Mouse (Mus musculus) frontal cortex, postnatal 14 days (tissue): Measurements from ENCODE around the gene Snap91.
A peak's percentile ranks its signal among the peaks of the same experiment; 100 is the strongest.

Experiments
- DNase-seq, 2 experiments: peaks; one replicate each; pipeline ENCODE4 v3.0.0; 2022; ENCODE audit warnings: low spot score in 2 of 2

Gene Snap91

GRCm38 (mm10) chr9:86745926-86746581 is 134.4 kb downstream of the Snap91 start:
- DNase-seq, result peak; percentile 67 to 68

GRCm38 (mm10) chr9:86744041-86744440 is 136.4 kb downstream of the Snap91 start:
- no peak for DNase-seq

- peak in 1 of 2 experiments; percentile 28 for DNase-seq
These were observed 137.2 kb downstream of the Snap91 start, which contains the start of gene Prss35 for GRCm38 (mm10) chr9:86742959-86743911. Prss35 (plus strand) TSS chr9:86743649.

DNA sequence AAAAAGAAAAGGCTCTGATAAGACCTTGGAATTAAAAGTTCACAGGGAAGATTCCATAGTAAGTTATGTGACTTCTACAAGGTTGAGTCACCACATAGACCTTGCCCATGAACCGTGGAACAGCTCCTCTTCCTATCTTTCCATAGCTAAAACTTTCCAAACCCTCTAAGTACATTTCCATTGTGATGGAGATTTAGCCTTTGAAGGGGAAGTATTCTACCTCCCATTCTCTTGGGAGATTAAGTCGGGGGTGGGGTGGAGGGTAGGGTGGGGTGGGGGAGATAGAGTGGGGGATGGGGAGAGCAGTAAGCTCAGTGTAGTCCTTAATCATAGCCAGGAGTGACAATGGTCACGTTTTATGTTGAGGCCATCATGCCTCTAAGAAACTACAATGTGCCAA is 140.5 kb downstream of the Snap91 start:
- no peak for DNase-seq

GRCm38 (mm10) chr9:86738801-86739200 is 141.7 kb downstream of the Snap91 start:
- no peak for DNase-seq

GRCm38 (mm10) chr9:86738067-86738466 is 142.4 kb downstream of the Snap91 start:
- no peak for DNase-seq

DNA sequence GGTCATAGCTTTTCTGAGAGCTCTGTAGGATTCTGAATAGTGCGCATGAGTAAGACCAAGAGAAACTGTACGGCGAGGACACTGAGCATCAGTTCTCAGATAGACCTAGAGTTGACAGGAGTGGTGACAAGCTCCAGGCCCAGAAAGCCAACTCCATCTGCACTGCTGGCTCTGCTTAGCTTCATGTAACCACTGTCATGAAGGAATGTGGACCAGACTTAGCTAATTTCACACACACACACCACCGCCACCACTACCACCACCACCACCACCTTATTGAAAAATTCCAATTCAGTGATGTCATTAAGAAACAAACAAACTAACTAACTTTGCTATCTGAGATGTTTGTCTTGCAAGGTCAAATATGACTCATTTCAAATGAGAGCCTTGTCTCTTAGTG is 143.5 kb downstream of the Snap91 start:
- no peak for DNase-seq

DNA sequence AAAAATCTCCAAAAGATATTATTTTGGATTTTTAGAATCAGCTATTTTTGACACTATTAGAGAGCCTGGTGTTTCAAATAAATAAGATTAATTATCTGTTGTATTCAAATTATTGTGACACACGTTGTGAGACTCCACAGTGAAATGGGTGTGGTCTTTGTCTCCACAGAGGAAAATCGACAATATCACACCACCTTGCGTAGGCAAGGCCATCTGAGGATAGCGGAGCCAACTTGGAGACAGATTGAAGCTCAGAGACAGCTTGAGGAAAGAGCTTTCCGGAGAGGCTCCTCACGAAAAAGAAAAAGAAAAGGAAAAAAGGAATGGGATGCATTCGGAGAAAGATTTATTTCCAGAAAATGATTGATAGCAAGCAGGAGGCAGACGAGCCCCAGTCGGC is 145.7 kb downstream of the Snap91 start:
- DNase-seq, result no peak

GRCm38 (mm10) chr9:86734357-86734756 is 146.1 kb downstream of the Snap91 start:
- no peak for DNase-seq

GRCm38 (mm10) chr9:86729811-86730210 is 150.6 kb downstream of the Snap91 start:
- no peak for DNase-seq

DNA sequence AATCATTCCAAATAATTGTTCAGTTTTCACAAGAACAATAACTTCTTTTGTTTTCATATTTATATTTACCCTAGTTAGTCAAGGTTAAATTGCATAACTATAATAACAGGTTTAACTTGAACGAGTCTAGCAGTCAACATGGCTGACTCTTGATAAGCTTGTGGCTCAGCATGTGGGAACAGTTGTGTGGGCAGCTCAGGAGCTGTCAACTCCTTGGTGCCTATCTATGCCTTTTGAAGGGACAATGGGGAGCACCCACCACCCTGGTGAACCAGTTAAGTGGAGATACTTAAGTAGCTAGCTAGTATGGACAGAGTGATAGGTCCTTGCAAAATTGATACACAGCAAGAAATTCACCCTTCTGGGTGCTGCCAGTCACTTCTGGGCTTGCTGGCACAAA is 151.4 kb downstream of the Snap91 start:
- DNase-seq, result no peak

DNA sequence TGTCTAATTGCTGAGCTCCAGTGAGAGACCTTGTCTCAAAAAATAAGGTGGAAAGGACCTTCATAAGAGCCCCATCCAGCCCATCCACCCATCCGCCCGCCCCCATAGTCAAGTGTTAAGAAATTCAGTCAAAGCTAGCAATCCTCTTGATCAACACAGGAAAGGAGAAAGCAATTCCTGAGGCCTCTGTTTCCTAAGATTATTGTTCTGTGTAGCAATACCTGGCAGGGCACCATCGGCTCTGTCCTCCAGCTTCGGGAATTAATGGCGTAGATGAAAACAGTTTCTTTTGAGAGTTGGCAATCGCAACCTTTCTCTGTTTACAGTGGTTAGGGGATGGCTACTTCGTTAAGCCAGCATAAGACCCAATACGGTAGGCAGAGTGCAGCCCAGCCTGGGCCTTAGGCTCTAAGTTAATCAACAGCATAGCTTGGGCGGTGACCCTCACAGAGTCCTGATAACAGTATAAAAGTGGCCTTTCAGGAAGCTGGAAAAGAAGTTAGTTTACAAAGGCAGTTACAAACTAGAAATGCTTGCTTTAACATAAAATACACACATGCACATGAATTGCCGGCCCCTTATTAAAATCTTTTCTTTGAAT is 152.1 kb downstream of the Snap91 start:
- no peak for DNase-seq

- no peak for DNase-seq
These were observed 154.1 kb downstream of the Snap91 start for GRCm38 (mm10) chr9:86726381-86726720.

GRCm38 (mm10) chr9:86725604-86726380 is 154.7 kb downstream of the Snap91 start:
- DNase-seq, result no peak

GRCm38 (mm10) chr9:86725066-86725465 is 155.4 kb downstream of the Snap91 start:
- no peak for DNase-seq

DNA sequence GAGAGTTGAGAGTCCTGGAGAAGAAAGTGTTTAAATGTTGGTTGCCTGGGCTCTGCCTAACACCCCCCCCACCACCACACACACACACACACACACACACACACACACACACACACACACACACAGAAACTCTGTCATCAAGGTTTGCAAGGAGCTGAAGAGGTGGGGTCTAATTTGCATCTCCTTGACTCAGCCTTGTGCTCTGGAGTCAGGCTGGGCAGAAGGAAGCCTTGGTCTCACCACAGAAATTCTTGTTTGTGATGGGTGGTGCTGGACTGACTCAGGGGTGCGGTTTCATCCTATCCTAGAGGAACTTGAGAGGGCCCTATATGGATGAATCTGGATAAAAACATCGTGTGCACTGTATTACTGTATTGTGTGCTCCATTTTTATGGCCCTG is 159.7 kb downstream of the Snap91 start:
- no peak for DNase-seq

GRCm38 (mm10) chr9:86720227-86720626 is 160.2 kb downstream of the Snap91 start:
- DNase-seq, result no peak

DNA sequence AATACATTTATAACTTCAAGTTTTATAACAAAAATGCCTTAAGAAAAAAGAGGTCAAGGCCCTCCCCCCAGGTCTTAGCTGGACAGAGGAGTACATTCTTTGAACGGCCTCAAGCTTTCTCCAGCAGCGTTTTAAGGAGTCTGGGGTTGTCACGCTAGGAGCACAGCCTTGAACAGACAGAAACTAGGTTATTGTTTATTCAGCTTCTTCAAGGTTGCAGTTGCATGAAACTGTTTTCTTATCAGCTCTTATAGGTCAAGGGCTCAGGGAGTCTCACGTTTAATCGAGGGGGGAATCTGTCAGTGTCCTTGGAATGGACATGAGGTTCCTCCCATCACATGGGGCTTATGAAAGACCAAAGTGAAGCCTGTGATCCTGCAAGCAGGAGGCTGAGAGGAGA is 163.3 kb downstream of the Snap91 start:
- DNase-seq, result no peak

- no peak for DNase-seq
These were observed 163.9 kb downstream of the Snap91 start for GRCm38 (mm10) chr9:86716540-86716939.
